Mouse (Mus musculus): ENCODE results near the gene Mboat2. TPM values are rescaled to one million over a fixed set of nuclear protein-coding genes. Genes with fewer than 3 reads are reported as not detected.

Gene Mboat2
- polyA plus RNA-seq, 1 experiment from 2014 or later = 49.9 TPM

- H3K27ac ChIP-seq = peak within 1 kb of the TSS; percentile 92
- 16% methylated on average over 27 of the region's 29 CpGs for WGBS
Measured at GRCm38 (mm10) chr12:24974446-24975114, 143.9 kb downstream of the Mboat2 start, which contains the start of gene Kidins220. Kidins220 (plus strand) TSS chr12:24974925.

DNA sequence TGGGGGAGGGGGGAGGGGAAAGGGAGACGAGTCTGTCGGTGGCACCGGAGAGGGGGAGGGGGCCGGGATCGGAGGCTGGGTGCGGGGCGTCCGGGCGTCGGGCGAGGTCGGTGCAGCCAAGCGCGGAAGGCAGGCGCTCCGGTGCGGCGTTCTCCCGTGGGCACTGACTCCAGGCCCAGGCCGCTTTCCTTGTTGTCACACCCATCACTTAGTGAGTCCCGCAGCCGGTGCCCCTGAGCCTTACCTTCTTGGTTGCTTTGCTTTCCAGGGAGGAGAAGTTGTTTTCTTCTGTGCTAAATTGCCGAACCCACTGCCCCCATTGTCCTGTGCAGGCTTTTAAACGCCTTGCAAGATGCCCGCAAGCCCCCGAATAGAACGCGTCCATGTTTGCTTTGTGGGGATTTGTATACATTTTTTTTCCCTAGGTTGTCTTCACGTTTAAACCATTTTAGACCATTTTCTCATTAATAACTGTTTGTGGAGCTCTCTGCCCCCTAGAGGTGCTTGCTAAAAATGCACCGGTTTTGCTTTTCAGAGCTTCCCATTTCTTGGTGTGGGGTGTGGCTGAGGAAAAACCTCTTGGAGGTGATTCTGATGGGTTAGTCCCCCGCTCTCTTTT lies 144.5 kb downstream of the Mboat2 start:
- no peaks in the 10 kb centered on the region for H3K36me3 ChIP-seq
- no peaks in the 10 kb centered on the region for H3K9me3 ChIP-seq
- 0 out of 2 replicates have a peak, but pooled peaks cover 7% of the 10 kb centered on the region for H3K4me1 ChIP-seq
- under 1% methylated on average over 30 of the region's 31 CpGs for WGBS
- H3K4me3 ChIP-seq = peak overlapping the region; percentile 80
- peak overlapping the region; percentile 58 for H3K4me2 ChIP-seq
- peak; percentile 73 for ATAC-seq (ENCODE audit: insufficient number of reproducible peaks, insufficient read depth, low FRiP score, low TSS enrichment, low read depth)
- peak overlapping the region; percentile 81 for H3K9ac ChIP-seq
- peak overlapping the region; percentile 92 for H3K27ac ChIP-seq
- H3K27me3 ChIP-seq = no peaks in the 10 kb centered on the region

More at GRCm38 (mm10) chr12:24974446-24975114, 143.9 kb downstream of the Mboat2 start, which contains the start of gene Kidins220:
- peak; percentile 90 for ATAC-seq (ENCODE audit: insufficient number of reproducible peaks, insufficient read depth, low FRiP score, low TSS enrichment, low read depth)
- Histone ChIP-seq H3K4me3 (peak within 1 kb of the TSS; percentile 80), H3K9me3 (no peaks in the 10 kb centered on the region), H3K4me1 (0 out of 2 replicates have a peak, but pooled peaks cover 7% of the 10 kb centered on the region), H3K36me3 (no peaks in the 10 kb centered on the region), H3K9ac (peak within 1 kb of the TSS; percentile 81), H3K4me2 (peak within 1 kb of the TSS; percentile 58), H3K27me3 (no peaks in the 10 kb centered on the region)

GRCm38 (mm10) chr12:24985226-24985625 lies 154.5 kb downstream of the Mboat2 start:
- H3K36me3 ChIP-seq = peaks cover 48% of the 10 kb centered on the region
- WGBS = 80% methylated on average over 5 of the region's 5 CpGs
- no peak overlapping the region for H3K9ac ChIP-seq
- no peaks in the 10 kb centered on the region for H3K4me1 ChIP-seq
- ATAC-seq (ENCODE audit: insufficient number of reproducible peaks, insufficient read depth, low FRiP score, low TSS enrichment, low read depth) = no peak
- no peak overlapping the region for H3K27ac ChIP-seq
- H3K4me2 ChIP-seq = no peak overlapping the region
- no peaks in the 10 kb centered on the region for H3K9me3 ChIP-seq
- H3K27me3 ChIP-seq = no peaks in the 10 kb centered on the region
- no peak overlapping the region for H3K4me3 ChIP-seq

- Histone ChIP-seq H3K9ac (no peak overlapping the region), H3K4me2 (no peak overlapping the region), H3K9me3 (no peaks in the 10 kb centered on the region), H3K4me3 (no peak overlapping the region), H3K27ac (no peak overlapping the region), H3K36me3 (peaks cover 83% of the 10 kb centered on the region), H3K27me3 (no peaks in the 10 kb centered on the region), H3K4me1 (no peaks in the 10 kb centered on the region)
- 88% methylated on average over 4 of the region's 4 CpGs for WGBS
- no peak for ATAC-seq (ENCODE audit: insufficient number of reproducible peaks, insufficient read depth, low FRiP score, low TSS enrichment, low read depth)
Measured at GRCm38 (mm10) chr12:24995350-24995749, 164.7 kb downstream of the Mboat2 start.

DNA sequence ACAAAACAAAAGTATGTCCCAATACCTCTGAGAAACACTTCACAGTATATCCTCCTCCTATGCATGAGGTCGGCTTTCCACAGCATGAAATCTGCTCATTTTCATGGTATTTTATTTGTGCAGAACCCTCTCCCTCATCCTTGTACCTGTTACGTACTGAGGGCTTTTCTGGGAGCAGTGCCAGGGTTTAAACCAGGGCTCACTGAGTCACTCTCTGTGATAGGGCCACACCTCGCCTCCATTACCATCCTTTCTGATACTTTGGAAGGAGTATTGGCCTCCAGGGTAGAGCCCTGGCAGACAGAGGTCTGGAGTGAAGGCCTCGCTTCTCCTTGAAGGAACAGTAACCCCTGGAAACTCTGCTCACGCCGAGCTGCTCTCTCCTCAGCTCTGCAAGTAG lies 174.7 kb downstream of the Mboat2 start:
- Histone ChIP-seq H3K27ac (no peak overlapping the region), H3K27me3 (no peaks in the 10 kb centered on the region), H3K9me3 (no peaks in the 10 kb centered on the region), H3K36me3 (peaks cover 68% of the 10 kb centered on the region), H3K4me3 (no peak overlapping the region), H3K9ac (no peak overlapping the region), H3K4me2 (no peak overlapping the region), H3K4me1 (no peaks in the 10 kb centered on the region)
- ATAC-seq (ENCODE audit: insufficient number of reproducible peaks, insufficient read depth, low FRiP score, low TSS enrichment, low read depth) = no peak
- 76% methylated on average over 6 of the region's 6 CpGs for WGBS

DNA sequence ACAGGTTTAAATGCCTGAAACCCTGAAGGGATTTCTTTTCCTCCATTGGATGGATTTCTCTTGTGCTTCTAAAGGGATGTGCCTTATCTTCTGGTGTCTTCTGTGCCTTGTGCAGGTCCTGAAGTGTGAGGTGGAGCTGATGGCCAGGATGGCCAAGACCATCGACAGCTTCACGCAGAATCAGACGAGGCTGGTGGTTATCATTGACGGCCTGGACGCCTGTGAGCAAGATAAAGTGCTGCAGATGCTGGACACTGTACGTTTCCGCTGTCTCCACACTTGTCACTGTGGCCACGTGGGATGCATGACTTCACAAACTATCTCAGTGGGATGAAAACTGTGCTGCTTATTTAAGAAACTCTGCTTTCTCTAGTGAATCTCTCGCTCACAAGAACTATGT lies 179.3 kb downstream of the Mboat2 start:
- no peaks in the 10 kb centered on the region for H3K27me3 ChIP-seq
- H3K36me3 ChIP-seq = peaks cover 72% of the 10 kb centered on the region
- no peak overlapping the region for H3K4me3 ChIP-seq
- ATAC-seq (ENCODE audit: insufficient number of reproducible peaks, insufficient read depth, low FRiP score, low TSS enrichment, low read depth) = no peak
- H3K4me1 ChIP-seq = peaks cover 7% of the 10 kb centered on the region
- no peak overlapping the region for H3K4me2 ChIP-seq
- H3K9me3 ChIP-seq = no peaks in the 10 kb centered on the region
- H3K27ac ChIP-seq = no peak overlapping the region
- H3K9ac ChIP-seq = no peak overlapping the region
- WGBS = 91% methylated on average over 9 of the region's 9 CpGs

GRCm38 (mm10) chr12:25010416-25010815 lies 179.7 kb downstream of the Mboat2 start:
- no peaks in the 10 kb centered on the region for H3K27me3 ChIP-seq
- no peak overlapping the region for H3K4me2 ChIP-seq
- peaks cover 9% of the 10 kb centered on the region for H3K4me1 ChIP-seq
- no peaks in the 10 kb centered on the region for H3K9me3 ChIP-seq
- WGBS = 84% methylated on average over 1 of the region's 1 CpGs
- H3K27ac ChIP-seq = no peak overlapping the region
- peaks cover 72% of the 10 kb centered on the region for H3K36me3 ChIP-seq
- no peak overlapping the region for H3K4me3 ChIP-seq
- H3K9ac ChIP-seq = no peak overlapping the region
- ATAC-seq (ENCODE audit: insufficient number of reproducible peaks, insufficient read depth, low FRiP score, low TSS enrichment, low read depth) = no peak

- ATAC-seq (ENCODE audit: insufficient number of reproducible peaks, insufficient read depth, low FRiP score, low TSS enrichment, low read depth) = no peak
- no peaks in the 10 kb centered on the region for H3K27me3 ChIP-seq
- H3K27ac ChIP-seq = no peak overlapping the region
- no peak overlapping the region for H3K4me2 ChIP-seq
- peaks cover 82% of the 10 kb centered on the region for H3K36me3 ChIP-seq
- no peaks in the 10 kb centered on the region for H3K9me3 ChIP-seq
- H3K9ac ChIP-seq = no peak overlapping the region
- peaks cover 9% of the 10 kb centered on the region for H3K4me1 ChIP-seq
- no peak overlapping the region for H3K4me3 ChIP-seq
- WGBS = 61% methylated on average over 15 of the region's 15 CpGs
Measured at GRCm38 (mm10) chr12:25011733-25012367, 181.2 kb downstream of the Mboat2 start.

- WGBS = 89% methylated on average over 13 of the region's 13 CpGs
- no peak overlapping the region for H3K4me2 ChIP-seq
- no peak overlapping the region for H3K4me3 ChIP-seq
- no peak for ATAC-seq (ENCODE audit: insufficient number of reproducible peaks, insufficient read depth, low FRiP score, low TSS enrichment, low read depth)
- no peaks in the 10 kb centered on the region for H3K9me3 ChIP-seq
- H3K27me3 ChIP-seq = no peaks in the 10 kb centered on the region
- H3K36me3 ChIP-seq = peaks cover 83% of the 10 kb centered on the region
- H3K9ac ChIP-seq = no peak overlapping the region
- H3K27ac ChIP-seq = no peak overlapping the region
- peaks cover 9% of the 10 kb centered on the region for H3K4me1 ChIP-seq
Measured at GRCm38 (mm10) chr12:25012555-25013540, 182.2 kb downstream of the Mboat2 start.
